19 mouse cellular contexts compared by ENCODE assay signal in the genomic region with DNA sequence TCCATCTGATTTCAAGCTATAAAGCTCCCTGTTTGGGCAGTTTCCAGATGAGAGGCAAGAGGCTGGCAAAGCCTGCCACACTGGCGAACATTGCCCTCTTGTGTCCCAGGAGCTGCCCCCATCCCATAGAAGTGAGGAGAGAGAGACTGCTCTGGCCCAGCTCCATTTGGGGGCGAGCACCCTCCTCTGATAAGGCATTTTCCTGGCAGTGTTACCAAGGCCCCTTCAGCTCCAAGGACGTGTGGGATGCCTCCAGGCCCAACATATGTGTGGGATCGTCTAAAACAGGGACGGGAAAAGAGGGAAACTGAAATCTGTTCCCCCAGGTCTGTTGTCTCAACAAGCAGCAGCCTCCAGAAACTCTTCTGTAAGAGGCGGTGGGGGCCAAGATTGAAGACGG.
DNase-seq lines count a peak whose midpoint lies in the region; ATAC-seq and TF ChIP-seq lines count a peak whose summit lies in the region.
"Had no signal": no experiment of that assay in that cellular context is flagged by ENCODE, and none has a peak within 500 bp of the region (broad histone marks: within the 10 kb centered on the region; RNA-seq: fewer than 3 reads in every experiment).

No protein-coding gene starts in this region.

- H3K4me3 ChIP-seq in forebrain, postnatal 0 days (ENCODE audit: low read depth, low read length), result no peak overlapping the region
- H3K4me3 ChIP-seq in forebrain, embryonic 12.5 days (replicated peaks), result no peak overlapping the region
- H3K4me3 ChIP-seq: embryonic facial prominence, embryonic 12.5 days; forebrain, embryonic 13.5 days; gastrocnemius, adult 2 months; heart, embryonic 12.5 days; hindbrain, embryonic 10.5 days had no signal

- no peaks in the 10 kb centered on the region for H3K4me1 ChIP-seq in forebrain, postnatal 0 days (ENCODE audit: insufficient read depth)
- peaks cover 24% of the 10 kb centered on the region for H3K4me1 ChIP-seq in forebrain, embryonic 12.5 days
- H3K4me1 ChIP-seq: heart, embryonic 12.5 days had no signal

- intact Hi-C loops in left cerebral cortex, postnatal 36 days (cut with DNase I), result no loop called here
- intact Hi-C loops in left cerebral cortex, postnatal 4 days (cut with DNase I), result loop anchor here (10.0 kb wide), 1 partner anchor 442 kb away; a partner anchor contains a TSS

- H3K36me3 ChIP-seq in forebrain, postnatal 0 days (ENCODE audit: insufficient read depth), result no peaks in the 10 kb centered on the region
- H3K36me3 ChIP-seq in forebrain, embryonic 12.5 days (replicated peaks), result no peaks in the 10 kb centered on the region
- H3K36me3 ChIP-seq: embryonic facial prominence, embryonic 12.5 days; heart, embryonic 12.5 days; hindbrain, embryonic 10.5 days had no signal

- no peaks in the 10 kb centered on the region for H3K9me3 ChIP-seq in forebrain, postnatal 0 days (ENCODE audit: low read length)
- H3K9me3 ChIP-seq in forebrain, embryonic 12.5 days, result no peaks in the 10 kb centered on the region
- H3K9me3 ChIP-seq: embryonic facial prominence, embryonic 12.5 days; forebrain, embryonic 13.5 days; heart, embryonic 12.5 days; hindbrain, embryonic 10.5 days had no signal

- H3K27me3 ChIP-seq in forebrain, postnatal 0 days (ENCODE audit: insufficient read depth, low read length), result no peaks in the 10 kb centered on the region; the same call in 1 of the 2 replicates
- peaks cover 18% of the 10 kb centered on the region; the same call in 1 of the 2 replicates for H3K27me3 ChIP-seq in forebrain, embryonic 12.5 days
- H3K27me3 ChIP-seq: embryonic facial prominence, embryonic 12.5 days had no signal

- DNase-seq in forebrain, postnatal 0 days, result no peak
- peak; percentile 14 to 27 for DNase-seq in left cerebral cortex, postnatal 36 days (ENCODE audit: low spot score in 2 of 2)
- no peak for DNase-seq in left cerebral cortex, postnatal 4 days
- DNase-seq in right cerebral cortex, adult 2 months (ENCODE audit: low spot score in 2 of 2), result peak; percentile 16 to 30
- no peak for DNase-seq in right cerebral cortex, postnatal 4 days
- peak; percentile 50 for DNase-seq in telencephalon, adult 2 months (ENCODE audit: low read depth, low spot score)
- no peak for DNase-seq in thymus, postnatal 14 days
- DNase-seq: adrenal gland, adult 8-10 months; cerebellum, adult 11-12 months; cerebellum, adult 9-10 months; cerebellum, postnatal 25 days; gastrocnemius, adult 2 months; gastrocnemius, postnatal 25 days had no signal

- peak; percentile 14; the same call in 1 of the 2 replicates for ATAC-seq in forebrain, postnatal 0 days
- no peak for ATAC-seq in forebrain, embryonic 12.5 days (ENCODE audit: low FRiP score)
- ATAC-seq: forebrain, embryonic 13.5 days had no signal

- TF ChIP-seq CTCF in forebrain, postnatal 0 days (IDR thresholded peaks at IDR 0.05; ENCODE audit: low read depth), result no peak

- H3K27ac ChIP-seq in forebrain, postnatal 0 days (ENCODE audit: low read depth, low read length), result no peak overlapping the region
- no peak overlapping the region for H3K27ac ChIP-seq in forebrain, embryonic 12.5 days
- H3K27ac ChIP-seq: embryonic facial prominence, embryonic 12.5 days; forebrain, embryonic 13.5 days; gastrocnemius, adult 2 months; hindbrain, embryonic 10.5 days; hindbrain, embryonic 14.5 days had no signal

- H3K4me2 ChIP-seq in forebrain, postnatal 0 days (ENCODE audit: low read depth), result no peak overlapping the region
- H3K4me2 ChIP-seq in forebrain, embryonic 12.5 days, result no peak overlapping the region
- H3K4me2 ChIP-seq: embryonic facial prominence, embryonic 12.5 days; forebrain, embryonic 13.5 days; heart, embryonic 12.5 days; hindbrain, embryonic 14.5 days had no signal

- no peak overlapping the region for H3K9ac ChIP-seq in forebrain, postnatal 0 days
- no peak overlapping the region for H3K9ac ChIP-seq in forebrain, embryonic 12.5 days
- H3K9ac ChIP-seq: embryonic facial prominence, embryonic 12.5 days; forebrain, embryonic 13.5 days; heart, embryonic 12.5 days; hindbrain, embryonic 14.5 days had no signal

- WGBS in forebrain, postnatal 0 days, result 52% methylated on average over 7 of the region's 7 CpGs
- 75% methylated on average over 7 of the region's 7 CpGs for WGBS in forebrain, embryonic 12.5 days

Comparison
In these comparisons a context has a peak if more than half of its experiments do, and no peak if none do; other contexts are left out.
1. DNase-seq: peak in left cerebral cortex, postnatal 36 days (2 of 2), right cerebral cortex, adult 2 months (2 of 2) and telencephalon, adult 2 months (single experiment); none in forebrain, postnatal 0 days (single experiment), left cerebral cortex, postnatal 4 days (single experiment), right cerebral cortex, postnatal 4 days (single experiment) and thymus, postnatal 14 days (single experiment).